Mouse (Mus musculus): ENCODE measurements around the gene Capn5.

- TF ChIP-seq CTCF (IDR thresholded peaks at IDR 0.05; ENCODE audit: low read depth, low read length), result no peak
- no peak for TF ChIP-seq POLR2A (IDR thresholded peaks at IDR 0.05; ENCODE audit: borderline replicate concordance, low read depth, low read length)
Measured at GRCm38 (mm10) chr7:98162239-98162638, 15.8 kb downstream of the Capn5 start.
